In the genomic region with DNA sequence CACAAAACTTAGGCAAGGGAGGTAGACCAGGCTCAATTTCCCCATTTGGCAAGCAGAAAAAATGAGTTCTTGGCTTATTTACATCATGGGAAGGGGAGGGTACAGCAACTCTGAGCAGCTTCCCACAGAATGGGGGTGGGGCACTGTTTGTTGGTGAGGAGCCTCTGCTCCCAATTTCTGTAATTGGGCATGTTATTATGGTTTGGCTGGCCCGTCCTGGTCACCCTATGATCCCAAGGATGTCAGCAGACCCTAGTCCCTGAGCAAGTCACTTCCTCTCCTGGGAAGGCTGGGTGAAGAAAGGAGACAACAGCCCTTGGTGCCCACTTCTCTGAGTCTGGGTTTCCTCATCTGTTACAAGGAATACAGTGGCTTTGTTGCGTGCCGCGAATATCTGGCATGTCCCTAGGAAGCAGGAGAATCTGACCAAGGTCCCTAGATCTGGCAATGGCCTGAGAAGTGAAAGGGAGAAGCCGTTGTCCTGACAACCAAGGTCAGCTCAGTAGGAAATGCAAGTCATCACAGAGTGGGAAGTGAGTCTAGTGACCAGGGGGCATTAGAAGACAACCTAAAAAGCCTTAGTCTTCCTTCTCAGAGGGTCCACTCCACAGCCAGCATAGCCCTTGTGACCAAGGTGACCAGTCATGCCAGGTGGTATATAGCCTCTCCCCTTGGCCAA, we compare ENCODE assay signal across 14 mouse cellular contexts. TPM values are rescaled to one million over a fixed set of nuclear protein-coding genes. Genes with fewer than 3 reads are reported as not detected.
A peak's percentile ranks its signal among the peaks of the same experiment; 100 is the strongest.
DNase-seq lines count a peak whose midpoint lies in the region; ATAC-seq and TF ChIP-seq lines count a peak whose summit lies in the region.
"Had no signal": no experiment of that assay in that cellular context is flagged by ENCODE, and none has a peak within 500 bp of the region (broad histone marks: within the 10 kb centered on the region; RNA-seq: fewer than 3 reads in every experiment).

No protein-coding gene starts in this region.

- peaks cover 38% of the 10 kb centered on the region for H3K4me1 ChIP-seq in liver, adult 2 months (ENCODE audit: control insufficient read depth, insufficient read depth, low read length)
- peaks cover 12% of the 10 kb centered on the region for H3K4me1 ChIP-seq in midbrain, embryonic 13.5 days (replicated peaks)

- H3K4me3 ChIP-seq in liver, adult 2 months (ENCODE audit: insufficient read depth, low read depth, low read length), result no peak overlapping the region
- H3K4me3 ChIP-seq in midbrain, embryonic 13.5 days (replicated peaks), result no peak overlapping the region
- H3K4me3 ChIP-seq: embryonic facial prominence, embryonic 12.5 days; heart, embryonic 15.5 days; midbrain, embryonic 15.5 days had no signal

- H3K4me2 ChIP-seq in midbrain, embryonic 13.5 days (replicated peaks), result no peak overlapping the region
- H3K4me2 ChIP-seq: embryonic facial prominence, embryonic 12.5 days; heart, embryonic 15.5 days; midbrain, embryonic 15.5 days had no signal

- no peaks in the 10 kb centered on the region for H3K36me3 ChIP-seq in liver, adult 2 months (ENCODE audit: control insufficient read depth, insufficient read depth, low read length)
- no peaks in the 10 kb centered on the region for H3K36me3 ChIP-seq in midbrain, embryonic 13.5 days
- H3K36me3 ChIP-seq: embryonic facial prominence, embryonic 12.5 days; heart, embryonic 15.5 days; midbrain, embryonic 15.5 days had no signal

- no peak for TF ChIP-seq CTCF in liver, adult 2 months (IDR thresholded peaks at IDR 0.05; ENCODE audit: low read depth, low read length)

- no peaks in the 10 kb centered on the region for H3K27me3 ChIP-seq in liver, adult 2 months (ENCODE audit: control insufficient read depth, insufficient read depth, low read length)
- peaks cover 44% of the 10 kb centered on the region for H3K27me3 ChIP-seq in midbrain, embryonic 13.5 days

- no peak overlapping the region for H3K9ac ChIP-seq in liver, adult 2 months (ENCODE audit: low read depth, low read length)
- no peak overlapping the region for H3K9ac ChIP-seq in midbrain, embryonic 13.5 days (replicated peaks)
- H3K9ac ChIP-seq: embryonic facial prominence, embryonic 12.5 days; heart, embryonic 15.5 days; midbrain, embryonic 15.5 days had no signal

- no peaks in the 10 kb centered on the region for H3K79me2 ChIP-seq in liver, adult 2 months (ENCODE audit: control insufficient read depth, insufficient read depth, low read length)

- no peak for TF ChIP-seq POLR2A in liver, adult 2 months (IDR thresholded peaks at IDR 0.05; ENCODE audit: extremely low read depth, insufficient read depth, low read length)

- no peaks in the 10 kb centered on the region for H3K9me3 ChIP-seq in midbrain, embryonic 13.5 days
- H3K9me3 ChIP-seq: embryonic facial prominence, embryonic 12.5 days; heart, embryonic 15.5 days; midbrain, embryonic 15.5 days had no signal

- H3K27ac ChIP-seq in liver, adult 2 months (replicated peaks; ENCODE audit: insufficient read depth, low read depth, low read length), result peak overlapping the region; percentile 51
- no peak overlapping the region for H3K27ac ChIP-seq in midbrain, embryonic 13.5 days
- H3K27ac ChIP-seq: embryonic facial prominence, embryonic 12.5 days; heart, embryonic 15.5 days; midbrain, embryonic 15.5 days had no signal

- 14% methylated on average over 5 of the region's 5 CpGs for WGBS in liver, adult 2 months
- WGBS in midbrain, embryonic 13.5 days, result 76% methylated on average over 5 of the region's 5 CpGs

- DNase-seq in liver, adult 2 months (ENCODE audit: extremely low read depth, low read depth, low spot score), result peak; percentile 72
- no peak for DNase-seq in liver
- peak; percentile 74 for DNase-seq in adrenal gland, postnatal 10 days
- DNase-seq in thymus, adult 18-20 months, result no peak
- DNase-seq: cerebellum, adult 2 months; thymus, postnatal 25 days had no signal

- 0 out of 2 replicates have a peak, but pooled peaks have one; percentile 26 for ATAC-seq in erythroid progenitor cell, adult 5-6 weeks (replicated peaks; ENCODE audit: low FRiP score, poor library complexity, severe bottlenecking)
- ATAC-seq in megakaryocyte, adult 5-6 weeks (ENCODE audit: poor library complexity, severe bottlenecking), result peak; percentile 55
- ATAC-seq in megakaryocyte-erythroid progenitor cell, adult 5-6 weeks (replicated peaks; ENCODE audit: low FRiP score, low TSS enrichment, poor library complexity, severe bottlenecking), result no peak
- ATAC-seq in midbrain, embryonic 13.5 days, result no peak
- ATAC-seq: activated CD4-positive, CD25-positive, alpha-beta regulatory T cell, adult 4 months; midbrain, embryonic 15.5 days had no signal

RNA-seq across cellular contexts. Expression of a gene that starts 4.9 kb away (rescaled TPM):
- 10.0 and 14.6 TPM in 2 replicates for total RNA-seq in liver, adult 2 months (2014; rRNA removed)
- polyA plus RNA-seq in liver, adult 2 months (2012; rRNA removed), result 28.9 and 29.1 TPM in 2 replicates
- total RNA-seq in adrenal gland, postnatal 10 days (2021), result 10 to 100 TPM; 15.0 to 18.5 TPM
- total RNA-seq in erythroid progenitor cell, adult 5-6 weeks (2015; ENCODE audit: low replicate concordance), result 75.7 and 109 TPM in 2 replicates
- 238 and 415 TPM in 2 replicates for total RNA-seq in erythroid progenitor cell, adult 5-6 weeks (2017; ENCODE audit: low replicate concordance)
- 42.7 and 43.7 TPM in 2 replicates for total RNA-seq in megakaryocyte, adult 5-6 weeks (2015)
- 81.0 and 109 TPM in 2 replicates for total RNA-seq in megakaryocyte, adult 5-6 weeks (2017)
- total RNA-seq in megakaryocyte-erythroid progenitor cell, adult 5-6 weeks (2014; fragmentation: Nextera tagmentation), result 163 and 178 TPM in 2 replicates
- total RNA-seq in megakaryocyte-erythroid progenitor cell, adult 5-6 weeks (2017), result 102 and 149 TPM in 2 replicates
- 0.28 and 1.3 TPM in 2 replicates for polyA plus RNA-seq in midbrain, embryonic 13.5 days (2015; fragmentation: Nextera tagmentation; extraction: Ambion mirVana)
- polyA plus RNA-seq: activated CD4-positive, CD25-positive, alpha-beta regulatory T cell, adult 4 months had no signal

RNA-seq across cellular contexts. Expression of a gene that starts 20.5 kb away (rescaled TPM):
- 1.0 and 1.2 TPM in 2 replicates for total RNA-seq in liver, adult 2 months (2014; rRNA removed)
- polyA plus RNA-seq in liver, adult 2 months (2012; rRNA removed), result 3.0 and 3.4 TPM in 2 replicates
- total RNA-seq in adrenal gland, postnatal 10 days (2021), result 1 to 10 TPM; 5.1 to 6.7 TPM
- 2.2 TPM in 1 of 2 replicates, not detected in the other for total RNA-seq in erythroid progenitor cell, adult 5-6 weeks (2015; ENCODE audit: low replicate concordance)
- total RNA-seq in erythroid progenitor cell, adult 5-6 weeks (2017; ENCODE audit: low replicate concordance), result not detected in 2 replicates
- total RNA-seq in megakaryocyte, adult 5-6 weeks (2015), result 0.39 and 1.1 TPM in 2 replicates
- 0.29 TPM in 1 of 2 replicates, not detected in the other for total RNA-seq in megakaryocyte, adult 5-6 weeks (2017)
- 0.27 TPM in 1 of 2 replicates, not detected in the other for total RNA-seq in megakaryocyte-erythroid progenitor cell, adult 5-6 weeks (2014; fragmentation: Nextera tagmentation)
- not detected in 2 replicates for total RNA-seq in megakaryocyte-erythroid progenitor cell, adult 5-6 weeks (2017)
- polyA plus RNA-seq in midbrain, embryonic 13.5 days (2015; fragmentation: Nextera tagmentation; extraction: Ambion mirVana), result 2.0 and 2.4 TPM in 2 replicates
- polyA plus RNA-seq: activated CD4-positive, CD25-positive, alpha-beta regulatory T cell, adult 4 months had no signal

RNA-seq across cellular contexts. Expression of a gene that starts 30.8 kb away (rescaled TPM):
- total RNA-seq in liver, adult 2 months (2014; rRNA removed), result not detected in 2 replicates
- polyA plus RNA-seq in liver, adult 2 months (2012; rRNA removed), result not detected in 2 replicates
- total RNA-seq in adrenal gland, postnatal 10 days (2021), result under 1 TPM in 1 of 2 experiments, not detected in 1; 0.48 TPM
- not detected in 2 replicates for total RNA-seq in erythroid progenitor cell, adult 5-6 weeks (2015; ENCODE audit: low replicate concordance)
- total RNA-seq in erythroid progenitor cell, adult 5-6 weeks (2017; ENCODE audit: low replicate concordance), result not detected in 2 replicates
- total RNA-seq in megakaryocyte, adult 5-6 weeks (2015), result not detected in 2 replicates
- not detected in 2 replicates for total RNA-seq in megakaryocyte, adult 5-6 weeks (2017)
- total RNA-seq in megakaryocyte-erythroid progenitor cell, adult 5-6 weeks (2014; fragmentation: Nextera tagmentation), result not detected in 2 replicates
- not detected in 2 replicates for total RNA-seq in megakaryocyte-erythroid progenitor cell, adult 5-6 weeks (2017)
- 0.32 TPM in 1 of 2 replicates, not detected in the other for polyA plus RNA-seq in midbrain, embryonic 13.5 days (2015; fragmentation: Nextera tagmentation; extraction: Ambion mirVana)
- polyA plus RNA-seq: activated CD4-positive, CD25-positive, alpha-beta regulatory T cell, adult 4 months had no signal

RNA-seq across cellular contexts. Expression of a gene that starts 48.3 kb away (rescaled TPM):
- not detected in 2 replicates for total RNA-seq in liver, adult 2 months (2014; rRNA removed)
- polyA plus RNA-seq in liver, adult 2 months (2012; rRNA removed), result not detected in 2 replicates
- total RNA-seq in adrenal gland, postnatal 10 days (2021), result 1 to 10 TPM; 1.0 to 1.1 TPM
- total RNA-seq in erythroid progenitor cell, adult 5-6 weeks (2015; ENCODE audit: low replicate concordance), result 1.8 TPM in 1 of 2 replicates, not detected in the other
- total RNA-seq in erythroid progenitor cell, adult 5-6 weeks (2017; ENCODE audit: low replicate concordance), result not detected in 2 replicates
- not detected in 2 replicates for total RNA-seq in megakaryocyte, adult 5-6 weeks (2015)
- total RNA-seq in megakaryocyte, adult 5-6 weeks (2017), result not detected in 2 replicates
- total RNA-seq in megakaryocyte-erythroid progenitor cell, adult 5-6 weeks (2014; fragmentation: Nextera tagmentation), result not detected in 2 replicates
- not detected in 2 replicates for total RNA-seq in megakaryocyte-erythroid progenitor cell, adult 5-6 weeks (2017)
- polyA plus RNA-seq in midbrain, embryonic 13.5 days (2015; fragmentation: Nextera tagmentation; extraction: Ambion mirVana), result 0.81 and 0.98 TPM in 2 replicates
- polyA plus RNA-seq: activated CD4-positive, CD25-positive, alpha-beta regulatory T cell, adult 4 months had no signal

RNA-seq across cellular contexts. Expression of a gene that starts 59.8 kb away (rescaled TPM):
- 19.5 and 28.7 TPM in 2 replicates for total RNA-seq in liver, adult 2 months (2014; rRNA removed)
- 96.3 and 122 TPM in 2 replicates for polyA plus RNA-seq in liver, adult 2 months (2012; rRNA removed)
- 100 to 1,000 TPM; 103 to 118 TPM for total RNA-seq in adrenal gland, postnatal 10 days (2021)
- total RNA-seq in erythroid progenitor cell, adult 5-6 weeks (2015; ENCODE audit: low replicate concordance), result 0.42 and 9.7 TPM in 2 replicates
- total RNA-seq in erythroid progenitor cell, adult 5-6 weeks (2017; ENCODE audit: low replicate concordance), result 0.64 and 9.7 TPM in 2 replicates
- 22.0 and 24.6 TPM in 2 replicates for total RNA-seq in megakaryocyte, adult 5-6 weeks (2015)
- total RNA-seq in megakaryocyte, adult 5-6 weeks (2017), result 12.4 and 14.2 TPM in 2 replicates
- total RNA-seq in megakaryocyte-erythroid progenitor cell, adult 5-6 weeks (2014; fragmentation: Nextera tagmentation), result 7.9 and 11.5 TPM in 2 replicates
- total RNA-seq in megakaryocyte-erythroid progenitor cell, adult 5-6 weeks (2017), result 2.6 and 9.6 TPM in 2 replicates
- polyA plus RNA-seq in midbrain, embryonic 13.5 days (2015; fragmentation: Nextera tagmentation; extraction: Ambion mirVana), result 37.7 and 39.8 TPM in 2 replicates

Comparison
In these comparisons a context has a peak if more than half of its experiments do, and no peak if none do; other contexts are left out.
1. DNase-seq: peak in liver, adult 2 months (single experiment) and adrenal gland, postnatal 10 days (single experiment); none in liver (single experiment) and thymus, adult 18-20 months (0 of 2).
2. ATAC-seq: peak in erythroid progenitor cell, adult 5-6 weeks (single experiment) and megakaryocyte, adult 5-6 weeks (single experiment); none in megakaryocyte-erythroid progenitor cell, adult 5-6 weeks (single experiment) and midbrain, embryonic 13.5 days (single experiment).